Comparison of ENCODE assay signal across 17 mouse cellular contexts in genomic region chr9:23297491-23298170, GRCm38 (mm10).
"Had no signal": no experiment of that assay in that cellular context is flagged by ENCODE, and none has a peak within 500 bp of the region (broad histone marks: within the 10 kb centered on the region; RNA-seq: fewer than 3 reads in every experiment).

No protein-coding gene starts in this region.

- H3K27ac ChIP-seq: layer of hippocampus, adult 2 months; liver, embryonic 15.5 days; midbrain, embryonic 12.5 days; neural tube, embryonic 13.5 days had no signal

- H3K36me3 ChIP-seq: liver, embryonic 15.5 days; midbrain, embryonic 12.5 days; neural tube, embryonic 13.5 days had no signal

- DNase-seq: kidney, adult 9 months; kidney, postnatal 10 days; kidney, postnatal 4 days; left cerebral cortex, postnatal 4 days; lung, adult 2 months; lung, postnatal 4 days; retina, postnatal 1 day; thymus, adult 18-20 months; thymus, postnatal 14 days had no signal

- H3K9me3 ChIP-seq: liver, embryonic 15.5 days; midbrain, embryonic 12.5 days; neural tube, embryonic 13.5 days had no signal

- H3K4me1 ChIP-seq: liver, embryonic 15.5 days; midbrain, embryonic 12.5 days had no signal

- H3K4me3 ChIP-seq: layer of hippocampus, adult 2 months; liver, embryonic 15.5 days; midbrain, embryonic 12.5 days; neural tube, embryonic 13.5 days had no signal

- H3K9ac ChIP-seq: liver, embryonic 15.5 days; midbrain, embryonic 12.5 days; neural tube, embryonic 13.5 days had no signal

- H3K27me3 ChIP-seq: liver, embryonic 15.5 days; midbrain, embryonic 12.5 days; neural tube, embryonic 13.5 days had no signal

- ATAC-seq: intestine, postnatal 0 days; lung, postnatal 0 days; midbrain, embryonic 16.5 days had no signal

- H3K4me2 ChIP-seq: liver, embryonic 11.5 days; liver, embryonic 15.5 days; midbrain, embryonic 12.5 days; neural tube, embryonic 13.5 days had no signal
